Mouse (Mus musculus) thymus, postnatal 14 days (tissue): Measurements from ENCODE around the gene Slc30a7.
A peak's percentile ranks its signal among the peaks of the same experiment; 100 is the strongest.

ENCODE experiments used
- DNase-seq: peaks from one replicate; pipeline ENCODE4 v3.0.0; 2021

Slc30a7 gene

DNA sequence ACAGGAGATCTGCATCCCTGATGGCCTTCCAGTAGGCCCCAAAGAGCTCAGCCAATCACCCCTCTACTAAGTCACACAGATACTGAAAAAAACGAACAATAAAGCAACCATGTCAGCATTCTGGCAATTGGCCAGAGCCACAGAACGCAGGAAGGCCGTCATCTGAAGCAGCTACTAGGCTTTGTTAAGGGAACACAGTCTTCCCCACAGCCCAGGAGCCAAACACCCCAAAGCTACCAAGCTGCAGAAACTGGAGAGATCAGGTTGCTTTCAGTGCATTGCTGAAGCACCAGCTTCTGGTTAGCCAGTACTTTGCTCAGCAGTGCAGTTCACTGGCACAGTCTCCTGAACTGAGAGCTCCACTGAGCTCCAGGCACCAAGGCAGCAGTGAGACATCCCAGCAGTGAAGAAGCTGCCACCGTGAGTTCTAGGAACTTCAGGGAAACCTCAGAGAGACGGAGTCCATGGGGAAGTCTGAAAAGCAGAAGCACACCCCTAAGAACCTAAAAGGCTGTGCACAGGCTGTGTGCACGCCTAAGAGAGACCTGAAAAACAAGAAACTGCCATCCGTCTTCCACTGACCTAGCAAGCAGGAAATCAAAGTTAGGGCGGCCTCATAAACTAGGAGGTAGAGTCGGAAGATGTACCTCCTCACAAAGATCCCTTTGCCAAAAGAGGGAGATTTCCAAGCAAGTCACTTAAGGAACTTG is 21.9 kb downstream of the Slc30a7 start:
- DNase-seq: no peak

DNA sequence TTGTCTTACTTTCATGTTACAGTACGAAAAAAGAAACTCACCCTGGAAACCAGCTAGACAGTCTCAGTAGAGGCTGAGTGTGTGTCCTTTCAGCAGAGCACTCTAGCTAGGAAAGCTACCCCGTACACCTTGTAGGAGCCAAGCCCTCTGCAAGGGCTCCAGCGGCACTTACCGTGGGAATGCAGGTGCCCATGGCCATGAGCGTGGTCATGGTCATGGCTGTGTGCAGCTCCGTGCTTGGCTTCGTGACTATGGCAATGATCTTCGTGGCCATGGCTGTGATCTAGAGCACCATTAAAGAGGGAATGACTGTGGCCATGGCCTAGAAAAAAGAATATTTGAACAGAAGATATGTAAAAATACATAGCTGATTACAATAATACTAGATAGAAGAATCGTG is 22.6 kb downstream of the Slc30a7 start:
- DNase-seq: no peak

DNA sequence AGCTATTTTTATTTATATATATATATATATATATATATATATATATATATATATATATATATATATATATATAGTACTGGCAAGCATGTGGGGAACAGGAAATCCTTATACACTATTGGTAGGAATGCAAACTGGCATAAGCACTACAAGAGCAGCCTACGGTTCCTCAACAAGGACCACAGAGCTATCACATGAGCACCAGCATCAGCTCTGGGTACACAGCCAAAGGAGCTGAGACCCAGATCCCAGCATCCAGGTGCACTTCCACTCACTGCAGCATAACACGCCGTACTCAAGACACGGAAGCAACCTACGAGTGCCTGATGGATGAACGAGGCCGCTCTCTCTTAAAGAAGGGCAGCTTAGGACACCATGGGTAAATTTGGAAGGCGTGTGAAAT is 24.0 kb downstream of the Slc30a7 start:
- DNase-seq: no peak

DNA sequence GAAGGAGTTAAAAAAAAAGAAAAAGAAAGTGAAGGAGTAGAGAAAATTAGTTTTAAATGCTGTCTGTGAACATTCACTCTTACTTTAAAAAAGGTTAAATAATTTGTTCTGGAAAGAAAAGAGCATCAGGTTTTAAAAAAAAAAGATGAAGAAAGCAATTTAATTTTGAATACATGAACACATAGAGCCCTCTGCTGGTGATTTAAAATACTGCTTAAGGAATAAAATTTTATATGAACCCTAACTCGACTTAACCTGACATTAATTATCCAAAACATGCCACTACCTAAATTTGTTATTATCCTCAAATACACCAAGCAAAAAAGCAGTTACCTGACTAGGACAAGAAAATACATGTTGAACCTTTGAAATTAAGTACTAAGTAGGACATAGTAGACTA is 28.2 kb downstream of the Slc30a7 start:
- no peak for DNase-seq

DNA sequence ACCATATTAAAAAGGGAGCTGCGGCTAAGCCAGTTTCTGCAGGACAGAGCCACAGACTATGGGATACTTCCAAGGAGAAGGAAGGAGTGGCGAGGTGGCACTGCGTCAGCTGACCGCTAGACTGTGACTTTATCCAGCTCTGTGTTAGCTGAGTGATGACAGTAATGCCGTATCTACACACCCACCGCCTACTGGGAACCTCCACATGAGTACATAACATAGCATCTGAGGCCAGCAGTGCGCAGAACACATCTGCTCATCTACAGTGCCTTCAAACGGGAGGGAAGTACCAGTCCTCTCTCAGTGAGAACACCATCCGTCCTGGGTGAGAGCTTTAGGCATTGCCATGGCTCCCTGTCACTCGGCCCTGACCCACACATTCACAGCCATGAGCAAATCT is 32.2 kb downstream of the Slc30a7 start:
- no peak for DNase-seq

DNA sequence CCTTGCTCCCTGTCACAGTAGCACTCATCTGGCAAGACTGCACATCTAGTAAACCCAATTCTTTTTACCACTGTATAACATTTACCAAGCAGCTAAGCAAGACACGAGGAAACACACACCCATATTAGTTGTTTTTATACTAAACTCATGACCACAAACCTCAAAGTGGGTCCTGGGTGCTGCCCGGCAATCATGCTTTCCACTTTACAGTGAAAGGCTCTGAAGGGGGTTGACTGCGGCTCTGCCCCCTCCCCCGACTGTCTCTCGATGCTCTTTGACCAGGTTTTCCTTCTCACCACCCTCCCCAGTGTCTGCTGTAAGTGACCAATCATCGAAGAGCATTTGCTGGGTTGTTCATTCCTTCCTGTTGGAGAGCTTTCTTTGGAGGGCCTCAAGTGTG is 33.0 kb downstream of the Slc30a7 start:
- peak; percentile 26 for DNase-seq

DNA sequence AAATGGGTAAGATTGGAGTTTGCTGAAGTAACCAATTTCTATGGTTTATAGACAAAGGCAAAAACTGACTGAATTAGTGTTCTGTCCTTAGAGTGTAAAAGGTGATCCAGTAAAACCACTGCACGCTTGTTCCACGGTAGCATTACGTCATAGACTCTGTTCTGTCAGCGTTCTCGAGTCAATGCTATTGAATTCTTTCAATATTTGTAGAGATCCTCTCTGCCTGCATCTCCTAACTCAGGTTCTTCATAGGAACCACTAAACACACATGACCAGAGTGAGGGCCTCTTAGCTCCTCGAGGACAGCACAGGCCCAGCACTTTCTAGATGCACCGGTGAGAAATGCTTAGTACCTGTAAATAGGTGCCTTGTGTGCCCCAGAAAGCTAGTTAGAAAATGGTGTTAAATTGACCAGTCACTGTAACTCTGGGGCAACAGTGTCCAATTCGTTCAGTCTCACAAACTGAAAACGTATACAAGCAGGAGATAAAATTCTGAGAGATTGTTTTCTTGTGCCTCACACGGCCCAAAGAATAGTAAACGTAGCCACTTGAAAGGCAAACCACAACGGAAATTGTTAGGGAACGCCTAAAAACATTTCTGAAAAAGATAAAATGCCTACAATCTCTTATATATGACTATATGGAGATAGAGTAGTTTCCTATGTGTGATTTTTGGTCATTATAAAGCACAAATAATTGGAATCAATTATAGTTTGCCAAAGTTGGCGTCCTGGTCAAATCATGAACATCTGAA is 35.1 kb downstream of the Slc30a7 start:
- DNase-seq: peak; percentile 29

DNA sequence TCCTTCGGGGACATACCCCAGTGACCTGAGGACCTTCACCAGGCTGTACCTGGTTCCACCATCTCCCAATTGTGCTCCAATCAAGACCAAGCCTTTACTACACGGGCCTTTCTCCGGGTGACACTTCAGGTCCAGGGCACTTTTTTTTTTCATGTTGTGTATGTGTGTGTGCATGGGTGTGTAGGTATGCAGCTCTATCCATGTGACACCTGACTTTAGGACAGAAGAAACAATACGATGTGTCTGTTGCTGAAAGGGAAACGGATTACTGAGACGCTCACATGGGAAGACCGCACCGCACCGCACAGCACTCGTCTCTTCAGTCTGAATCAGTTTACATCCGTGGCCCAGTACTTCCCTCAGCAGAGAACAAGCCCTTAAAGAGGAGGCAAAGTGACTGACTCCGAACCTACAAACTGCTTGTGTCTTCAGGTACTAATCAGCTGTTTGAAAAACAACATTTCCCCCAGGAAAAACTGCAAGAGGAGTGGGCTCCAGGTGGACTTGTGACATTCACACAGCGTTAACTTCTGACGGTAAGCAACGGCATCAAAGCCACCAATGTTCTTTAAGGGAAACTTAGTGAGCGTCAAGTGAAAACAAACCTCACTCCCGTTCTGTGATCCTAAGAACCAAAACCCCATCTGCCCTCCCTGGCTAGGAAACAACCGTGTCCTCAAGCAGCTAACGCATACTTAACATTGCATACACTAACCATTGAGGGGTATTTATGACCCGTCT is 36.0 kb downstream of the Slc30a7 start:
- no peak for DNase-seq

DNA sequence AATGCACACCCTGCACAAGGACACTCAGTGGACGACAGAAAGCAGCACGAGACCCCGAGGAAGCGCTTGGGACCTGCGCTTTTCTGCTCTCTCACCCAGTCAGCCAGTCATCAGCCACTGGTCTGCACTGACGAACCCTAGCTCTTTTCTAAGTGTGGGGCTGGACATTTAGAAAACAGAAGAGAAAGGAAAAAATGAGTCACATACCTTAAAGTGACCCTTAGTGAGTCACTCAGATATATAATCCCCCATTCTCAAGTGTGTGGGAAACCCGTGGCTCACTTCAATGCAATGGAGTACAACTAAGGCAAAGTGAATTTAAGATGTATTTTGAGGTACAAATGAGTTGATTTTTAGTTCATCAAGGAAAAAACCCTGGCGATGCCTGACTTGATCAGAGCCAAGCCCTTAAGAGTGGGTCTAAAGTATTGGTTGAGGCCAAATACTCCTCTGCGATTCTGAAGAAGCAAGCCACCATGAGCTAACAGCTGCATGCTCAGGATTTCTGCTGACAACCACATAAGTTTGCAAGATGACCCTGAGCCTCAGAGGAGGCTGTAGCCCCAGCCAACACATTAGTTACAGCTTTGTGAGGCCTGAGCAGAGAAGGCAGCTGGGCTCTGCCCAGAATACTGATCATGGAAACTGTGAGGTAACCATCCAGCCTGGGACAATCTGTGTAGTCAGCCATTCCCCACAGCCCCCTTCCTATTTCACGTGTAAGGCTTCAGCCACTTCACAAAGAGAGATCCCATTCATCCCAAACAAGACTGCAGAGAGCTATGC is 38.3 kb downstream of the Slc30a7 start:
- no peak for DNase-seq

DNA sequence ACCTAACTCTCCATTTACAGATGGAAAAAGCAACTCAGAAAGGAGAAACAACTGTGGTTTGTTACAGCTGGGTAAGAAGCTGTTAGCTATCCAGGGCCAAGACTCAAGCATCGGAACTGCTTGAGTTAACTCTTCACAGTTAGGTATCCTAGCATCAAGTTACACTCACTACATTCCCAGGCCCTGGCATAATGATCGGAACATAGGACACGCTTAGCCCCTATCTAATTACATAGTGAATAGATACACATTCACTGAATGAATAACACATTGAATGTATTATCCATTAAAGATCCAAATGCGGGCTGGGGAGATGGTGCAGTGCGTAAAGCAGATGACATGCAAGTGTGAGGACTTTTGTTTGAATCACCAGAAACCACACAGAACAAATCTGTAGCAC is 43.1 kb downstream of the Slc30a7 start:
- DNase-seq: no peak

DNA sequence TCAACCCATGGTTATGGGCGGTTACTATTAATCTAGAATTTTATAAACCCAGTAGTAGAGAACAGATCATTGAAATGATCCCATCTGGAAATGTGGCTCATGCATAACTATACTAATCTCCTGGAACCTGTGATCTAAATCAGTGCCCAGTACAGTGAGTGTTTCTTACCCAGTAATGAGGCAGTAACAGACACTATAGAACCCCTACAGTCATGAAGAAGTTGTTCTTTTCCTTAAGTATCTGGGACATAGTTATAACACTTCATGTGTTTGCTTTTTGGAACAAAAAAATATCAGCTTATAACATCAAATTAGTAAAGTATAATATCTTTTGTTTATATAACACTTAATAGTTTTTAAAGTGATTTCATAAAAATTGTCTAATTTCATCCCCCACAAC is 43.6 kb downstream of the Slc30a7 start:
- DNase-seq: no peak

DNA sequence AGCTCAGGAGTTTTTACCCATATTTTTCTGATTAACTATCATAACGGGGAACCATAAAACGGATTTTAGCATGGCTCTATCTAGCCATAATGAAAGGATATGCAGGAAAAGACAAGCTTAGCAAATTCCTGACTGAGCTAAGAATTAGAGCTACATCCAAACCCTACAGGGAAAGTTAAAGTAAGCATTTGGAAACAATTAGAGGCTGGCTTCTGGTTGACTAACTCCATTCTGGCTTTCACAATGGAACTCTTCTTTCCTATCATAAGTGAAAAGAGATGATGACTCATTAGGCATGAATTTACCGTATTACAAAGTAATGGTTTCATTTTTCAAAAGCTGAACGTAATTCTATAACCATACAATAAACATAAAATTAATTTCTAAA is 45.2 kb downstream of the Slc30a7 start:
- no peak for DNase-seq

DNA sequence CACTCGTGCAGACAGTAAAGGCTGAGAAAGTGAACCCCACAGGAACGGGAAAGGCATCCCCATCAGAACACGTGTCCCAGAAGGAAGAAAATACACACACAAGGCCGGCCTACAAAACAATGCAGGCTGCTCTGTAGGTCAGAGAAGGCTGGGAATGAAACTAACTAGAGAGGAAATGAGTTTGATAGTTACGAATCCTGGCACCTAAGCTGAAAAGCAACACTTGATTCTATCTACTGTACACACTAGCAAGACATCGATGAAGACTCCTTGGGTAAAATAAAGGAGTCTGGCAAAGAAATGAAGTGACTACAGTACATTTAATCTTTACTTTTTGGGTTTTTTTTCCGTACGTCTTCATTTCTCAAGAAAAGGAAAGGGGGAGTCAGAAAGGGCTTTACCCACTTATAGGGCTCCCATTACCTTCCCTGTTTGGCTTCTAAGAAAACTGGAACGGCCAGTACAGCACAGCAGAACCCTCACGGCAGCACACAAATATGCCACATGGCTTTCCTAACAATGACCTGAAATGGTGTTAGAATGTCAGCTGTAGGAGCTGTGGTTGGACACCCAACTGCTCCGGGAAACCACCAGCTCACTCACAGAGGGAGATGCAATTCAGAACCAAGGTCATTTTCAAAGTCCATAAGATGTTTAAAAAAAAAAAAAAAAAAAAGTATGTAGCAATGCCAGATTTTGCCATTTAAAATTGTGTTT is 45.7 kb downstream of the Slc30a7 start:
- DNase-seq: no peak

DNA sequence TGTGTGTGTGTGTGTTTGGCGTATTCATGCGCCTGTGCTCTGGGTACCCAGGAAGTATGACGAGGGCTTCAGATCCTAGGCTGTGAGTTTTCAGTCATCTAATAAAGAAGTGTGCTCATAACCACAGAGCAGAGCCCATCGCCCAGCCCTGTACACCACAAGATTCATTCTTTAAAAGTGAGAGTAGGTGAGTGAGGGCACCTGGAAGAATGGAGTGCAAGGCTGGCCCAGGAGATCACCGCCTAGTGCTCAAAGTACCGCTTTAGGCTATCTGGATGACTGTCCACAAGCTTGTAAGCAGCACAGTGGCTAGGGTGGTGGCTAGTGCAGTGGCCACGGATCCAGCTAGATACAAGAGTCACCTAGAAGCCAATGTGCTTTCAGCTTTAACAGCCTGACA is 50.0 kb downstream of the Slc30a7 start:
- DNase-seq: no peak

DNA sequence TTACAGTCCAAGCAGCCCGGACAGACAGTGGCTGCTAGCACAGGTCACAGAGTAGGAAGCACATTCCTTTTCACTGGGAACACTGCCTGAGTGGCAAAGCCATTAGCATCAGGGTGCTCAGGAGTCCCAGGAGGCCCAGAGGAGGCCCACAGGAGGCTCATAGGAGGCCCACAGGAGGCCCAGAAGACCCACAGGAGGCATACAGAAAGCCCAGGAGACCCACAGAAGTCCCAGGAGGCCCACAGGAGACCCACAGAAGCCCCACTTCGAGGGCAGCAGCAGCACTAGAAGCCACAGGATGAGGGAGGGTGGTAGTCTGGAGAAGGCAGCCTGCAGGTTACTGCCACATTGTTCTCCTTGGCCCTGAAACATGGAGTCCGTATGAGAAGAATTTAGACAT is 54.1 kb downstream of the Slc30a7 start:
- no peak for DNase-seq

DNA sequence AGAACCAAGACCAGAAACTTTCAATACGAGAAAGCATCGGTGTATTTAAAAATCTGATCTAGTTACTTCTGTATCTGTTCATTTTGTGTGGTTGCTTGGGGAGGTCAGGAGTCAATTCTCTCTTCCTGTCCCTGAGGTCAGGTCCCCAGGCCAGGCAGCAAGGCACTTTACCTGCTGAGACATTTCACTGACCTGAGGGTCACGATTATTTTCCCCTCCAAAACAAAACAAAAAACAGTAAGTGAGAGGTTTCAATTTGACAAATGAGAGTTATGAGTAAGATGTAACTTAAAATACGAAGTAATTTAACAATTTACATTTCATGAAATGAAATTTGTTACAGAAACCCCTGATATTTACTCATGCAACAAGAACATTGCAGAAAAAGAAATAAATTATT is 54.9 kb downstream of the Slc30a7 start:
- DNase-seq: no peak

DNA sequence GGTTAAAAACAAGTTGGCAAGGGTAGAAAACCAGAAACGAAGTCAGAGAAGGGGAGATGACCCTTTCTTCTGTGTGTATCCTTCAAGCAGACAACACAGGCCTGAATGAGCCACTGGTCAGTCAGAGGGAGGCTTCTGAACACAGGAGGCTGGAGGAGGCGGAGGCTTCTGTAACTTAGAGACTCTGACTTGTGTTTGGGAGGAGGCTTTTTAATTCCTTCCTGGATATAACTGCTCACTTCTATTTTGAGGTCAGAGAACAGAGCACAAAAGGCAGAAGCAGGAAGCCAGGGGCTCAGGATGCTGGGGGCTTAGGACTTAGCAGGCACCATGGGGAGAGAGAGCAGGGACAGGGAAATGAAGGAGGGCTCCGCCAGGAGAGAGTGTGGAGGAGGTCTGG is 56.0 kb downstream of the Slc30a7 start:
- DNase-seq: no peak

DNA sequence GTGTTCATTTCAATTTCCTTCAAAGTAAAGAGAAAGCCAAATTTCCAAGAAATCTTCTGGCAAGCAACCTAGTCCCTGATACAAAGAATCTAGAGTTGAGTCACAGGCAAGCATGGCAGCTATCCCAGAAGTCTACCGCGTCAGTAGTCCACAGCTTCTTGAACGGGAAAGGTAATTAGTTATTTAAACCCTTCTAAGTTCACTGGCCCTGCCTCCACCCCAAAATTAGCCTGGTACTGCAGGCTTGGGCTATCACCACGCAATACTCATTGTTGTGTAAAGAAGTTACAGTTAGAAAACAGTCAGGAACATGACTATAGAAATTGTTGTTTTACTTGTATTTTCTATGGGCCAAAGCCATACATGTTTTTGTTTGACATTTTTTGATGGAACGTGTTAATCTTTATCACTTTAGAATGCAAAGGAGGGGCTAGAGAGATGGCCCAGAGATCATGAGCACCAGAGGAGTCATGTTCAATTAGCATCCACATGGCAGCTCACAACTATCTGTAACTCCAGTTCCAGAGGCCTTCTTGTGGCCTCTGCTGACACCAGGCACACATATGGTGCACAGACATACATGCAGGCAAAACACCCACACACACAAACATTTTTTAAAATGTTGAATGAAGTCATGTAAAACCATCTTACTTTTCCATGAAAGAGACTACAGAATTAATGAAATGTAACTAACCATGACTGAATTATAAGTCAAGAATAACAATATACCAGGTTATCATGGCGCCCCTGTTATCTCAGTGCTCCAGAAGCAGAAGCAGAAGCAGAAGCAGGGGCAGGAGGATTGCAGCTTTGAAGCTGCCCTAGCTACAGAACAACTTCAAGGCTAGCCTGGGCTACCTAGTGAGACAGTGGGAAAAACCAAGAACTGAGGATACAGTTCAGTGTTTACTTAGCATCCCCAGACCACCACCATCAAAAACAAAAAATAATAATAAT is 57.0 kb downstream of the Slc30a7 start:
- no peak for DNase-seq

DNA sequence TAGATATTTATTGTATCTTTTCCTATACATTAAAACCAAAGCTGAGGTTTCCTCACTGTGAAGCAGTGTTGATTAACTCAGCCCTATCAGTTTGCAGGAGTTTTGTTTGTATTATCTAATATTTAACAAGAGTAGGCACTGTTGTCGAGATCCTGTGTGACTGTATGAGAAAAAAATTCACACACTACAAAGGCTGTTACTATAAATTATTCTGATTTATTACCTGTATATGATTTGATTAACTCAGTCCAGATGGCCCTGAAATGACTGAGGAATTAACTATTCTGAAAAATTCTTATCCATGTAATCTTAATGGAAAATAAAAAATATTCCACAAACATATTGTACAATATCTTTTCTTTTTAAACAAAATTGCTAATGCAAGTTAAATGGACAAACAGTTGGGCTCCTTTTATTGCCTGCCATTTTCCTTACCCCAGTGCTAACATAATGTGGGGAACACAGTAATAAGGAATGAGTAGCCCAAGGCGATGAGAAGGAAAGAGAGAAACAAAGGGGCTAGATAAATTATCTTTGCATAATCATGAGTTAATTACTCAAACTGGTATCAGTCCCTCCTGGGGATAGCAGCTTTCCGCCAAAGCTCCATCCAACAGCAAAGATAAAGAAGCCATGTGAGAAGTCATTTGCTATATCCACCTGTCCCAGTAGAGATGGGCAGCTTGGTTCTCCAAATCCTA is 57.8 kb downstream of the Slc30a7 start:
- DNase-seq: no peak

DNA sequence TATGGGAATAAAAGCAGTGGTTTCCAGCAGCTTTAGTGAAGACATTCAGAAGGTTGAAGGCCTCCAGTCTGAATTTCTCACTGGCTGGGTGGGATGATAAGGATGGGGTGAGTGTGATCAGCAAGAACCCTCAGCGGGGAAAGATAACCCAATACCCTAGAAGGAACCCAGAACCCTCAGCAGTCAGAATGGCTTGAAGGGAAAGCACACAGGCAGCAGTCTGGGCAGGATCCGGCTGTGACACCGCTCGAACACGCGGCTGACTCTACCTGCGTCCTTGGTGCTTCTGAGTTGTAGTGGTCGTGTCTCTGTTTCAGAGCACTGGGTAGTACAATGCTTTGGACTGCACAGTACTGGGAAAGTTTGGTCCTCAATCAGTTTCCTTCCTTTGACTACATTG is 60.9 kb downstream of the Slc30a7 start:
- DNase-seq: no peak

DNA sequence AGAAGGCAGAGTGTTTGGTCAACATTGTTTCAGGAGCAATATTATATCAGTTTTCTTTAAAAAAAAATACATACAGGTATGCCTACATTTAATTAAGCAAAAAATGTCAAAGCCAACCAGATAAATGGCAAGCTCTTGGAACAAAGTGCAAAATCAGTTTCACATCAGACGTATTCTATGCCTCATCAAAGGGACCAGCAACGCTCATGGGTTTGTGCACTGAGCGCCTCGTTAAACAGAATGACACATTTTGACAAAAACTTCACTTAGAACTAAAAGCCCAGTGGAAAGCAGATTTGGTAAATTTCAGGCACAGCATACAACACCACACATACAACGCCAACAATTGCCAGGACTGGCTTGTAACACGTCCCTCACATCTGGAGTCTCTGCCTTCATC is 62.8 kb downstream of the Slc30a7 start:
- DNase-seq: no peak
